Mouse (Mus musculus): ENCODE measurements around the gene Maff.

Maff gene

GRCm38 (mm10) chr15:79360371-79360770 lies 13.9 kb downstream of the Maff start:
- no peak for DNase-seq (ENCODE audit: low spot score in 2 of 2)

DNA sequence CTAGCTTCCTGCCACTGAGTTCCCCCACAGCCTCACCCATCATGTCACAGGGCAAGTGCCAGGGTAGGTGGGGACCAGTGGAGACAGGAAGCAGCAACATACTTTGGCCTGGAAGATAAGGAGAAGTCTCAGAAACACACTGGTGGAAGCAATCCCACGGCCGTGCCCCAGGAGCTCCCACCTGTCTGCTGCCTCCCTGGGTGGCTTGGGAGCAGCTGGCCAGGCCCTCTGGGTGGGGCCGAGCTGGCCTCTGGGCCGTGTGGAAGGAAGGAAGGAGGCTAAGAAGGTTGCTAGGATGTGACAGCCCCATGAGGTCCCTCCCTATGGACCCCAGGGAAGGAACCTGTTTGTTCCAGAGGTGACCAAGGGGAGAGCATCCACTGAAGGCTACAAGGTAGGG lies 14.6 kb downstream of the Maff start:
- no peak for DNase-seq (ENCODE audit: low spot score in 2 of 2)

- no peak for DNase-seq (ENCODE audit: low spot score in 2 of 2)
Observed at GRCm38 (mm10) chr15:79364120-79364519, 17.7 kb downstream of the Maff start.

- DNase-seq (ENCODE audit: low spot score in 2 of 2): no peak
Observed at GRCm38 (mm10) chr15:79365068-79365467, 18.6 kb downstream of the Maff start.

- no peak for DNase-seq (ENCODE audit: low spot score in 2 of 2)
Observed at GRCm38 (mm10) chr15:79366402-79366801, 20.0 kb downstream of the Maff start.

DNA sequence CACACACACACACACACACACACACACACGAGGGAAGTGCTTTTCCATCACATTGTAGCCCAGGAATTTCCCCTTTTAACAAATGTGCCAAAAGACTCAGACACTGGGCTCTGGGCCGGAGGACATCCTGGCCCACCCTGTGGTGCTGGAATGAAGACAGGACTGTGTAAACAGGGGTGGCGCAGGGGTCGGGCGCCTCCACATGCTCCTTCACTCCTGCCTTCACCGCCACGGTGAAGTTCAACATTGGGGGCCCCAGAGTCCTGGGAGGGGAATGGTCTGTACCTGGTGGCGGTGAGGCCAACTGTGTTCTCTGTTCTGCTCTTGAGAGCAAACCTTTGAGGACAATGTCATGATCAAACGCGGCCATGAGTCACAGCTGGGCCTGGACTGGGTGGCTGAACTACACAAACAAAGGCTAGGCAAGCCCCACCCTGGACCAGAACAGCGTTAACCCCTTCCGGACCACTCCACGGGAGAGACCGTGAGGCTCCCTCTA lies 21.9 kb downstream of the Maff start:
- no peak for DNase-seq (ENCODE audit: low spot score in 2 of 2)

DNA sequence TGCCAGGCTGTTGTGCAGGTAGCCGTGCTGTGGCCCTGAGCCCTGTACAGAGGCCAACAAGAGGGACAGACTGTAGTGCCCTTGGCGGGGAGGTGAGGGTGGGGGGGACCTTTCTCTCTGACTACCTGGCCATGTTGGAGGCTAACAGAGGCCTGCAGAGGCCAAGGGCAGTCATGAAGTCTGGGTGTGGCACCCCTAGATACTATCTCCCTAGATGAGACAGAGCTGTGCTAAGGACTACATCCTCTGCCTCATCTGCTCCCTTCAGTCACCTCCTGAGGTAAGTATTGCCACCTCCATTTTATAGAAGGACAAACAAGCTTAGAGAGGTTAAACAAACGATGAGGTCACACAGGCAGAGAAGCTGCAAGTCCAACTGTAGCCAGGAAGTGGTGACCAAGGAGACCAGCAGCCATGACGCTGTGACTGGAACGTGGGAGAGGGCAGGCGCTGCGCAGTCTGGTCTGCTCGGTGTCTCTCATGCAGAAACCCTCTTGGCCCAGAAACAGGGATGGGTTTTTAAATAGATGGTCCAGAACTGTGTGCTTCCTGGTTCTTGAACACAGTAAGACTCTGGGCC lies 22.5 kb downstream of the Maff start:
- DNase-seq (ENCODE audit: low spot score in 2 of 2): no peak

GRCm38 (mm10) chr15:79369452-79370280 lies 23.2 kb downstream of the Maff start:
- no peak for DNase-seq (ENCODE audit: low spot score in 2 of 2)

GRCm38 (mm10) chr15:79370281-79370843 lies 23.9 kb downstream of the Maff start:
- no peak for DNase-seq (ENCODE audit: low spot score in 2 of 2)

DNA sequence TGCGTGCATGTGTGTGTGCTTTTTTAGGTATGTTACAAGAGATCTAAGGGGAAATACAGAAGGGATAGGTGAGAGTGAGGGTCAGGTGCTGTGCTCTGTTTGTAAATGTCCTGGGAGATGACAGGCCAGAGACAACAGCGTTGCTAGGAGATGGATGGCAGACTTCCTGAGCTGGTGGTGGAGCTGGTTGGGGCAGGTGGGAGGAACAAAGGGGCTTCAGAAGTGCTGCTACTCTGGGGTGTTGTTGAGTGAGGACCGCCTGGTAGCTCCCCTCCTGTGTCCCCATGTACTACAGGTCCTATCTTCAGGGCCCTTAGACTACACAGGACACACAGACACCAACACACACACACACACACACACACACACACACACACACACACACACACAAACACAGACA lies 28.3 kb downstream of the Maff start:
- no peak for DNase-seq (ENCODE audit: low spot score in 2 of 2)

GRCm38 (mm10) chr15:79377681-79378080 lies 31.3 kb downstream of the Maff start:
- peak in 1 of 2 experiments; percentile 44 for DNase-seq (ENCODE audit: low spot score in 2 of 2)

GRCm38 (mm10) chr15:79378608-79379007 lies 32.2 kb downstream of the Maff start:
- DNase-seq (ENCODE audit: low spot score in 2 of 2): no peak

DNA sequence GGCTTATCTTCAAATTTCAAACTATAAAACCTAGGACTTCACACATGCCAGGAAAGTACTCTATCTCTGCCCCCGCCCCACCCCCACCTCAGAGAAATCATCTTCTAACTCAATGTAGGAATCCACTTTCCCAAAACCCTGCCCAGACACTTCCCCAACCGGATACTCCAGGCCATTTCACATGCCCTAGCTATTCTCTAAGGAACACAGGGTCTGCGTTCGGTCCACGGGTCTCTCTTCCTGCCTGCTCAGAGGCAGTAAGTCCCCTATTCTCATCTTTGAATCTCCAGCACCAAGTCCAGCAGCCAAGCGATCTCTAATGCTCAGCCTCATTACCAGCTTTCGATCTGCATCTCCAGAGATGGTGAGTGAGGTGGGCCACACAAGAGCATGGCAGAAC lies 33.2 kb downstream of the Maff start:
- DNase-seq (ENCODE audit: low spot score in 2 of 2): no peak

GRCm38 (mm10) chr15:79380468-79381444 lies 34.3 kb downstream of the Maff start:
- DNase-seq (ENCODE audit: low spot score in 2 of 2): peak; percentile 69 to 73

DNA sequence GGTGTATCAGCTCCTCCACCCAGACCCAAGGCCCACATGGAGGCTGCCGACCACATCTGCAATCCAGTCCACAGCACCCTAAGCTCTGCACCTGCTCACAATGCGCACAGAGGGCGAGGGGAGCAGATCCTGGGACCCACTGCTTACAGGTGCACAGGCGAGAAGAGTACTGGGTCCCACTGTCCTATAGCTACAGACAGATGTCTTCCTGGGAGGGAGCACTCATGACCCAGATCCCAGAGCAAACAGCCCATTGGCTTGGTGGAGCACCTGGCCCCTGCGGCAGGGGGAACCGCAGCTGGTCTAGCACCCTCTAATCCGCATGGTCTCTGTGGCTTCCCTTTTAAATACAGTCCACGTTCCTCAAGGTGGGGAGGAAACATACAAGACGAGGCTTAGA lies 35.2 kb downstream of the Maff start:
- DNase-seq (ENCODE audit: low spot score in 2 of 2): no peak

- DNase-seq (ENCODE audit: low spot score in 2 of 2): no peak
Observed at GRCm38 (mm10) chr15:79387081-79387480, 40.7 kb downstream of the Maff start.

DNA sequence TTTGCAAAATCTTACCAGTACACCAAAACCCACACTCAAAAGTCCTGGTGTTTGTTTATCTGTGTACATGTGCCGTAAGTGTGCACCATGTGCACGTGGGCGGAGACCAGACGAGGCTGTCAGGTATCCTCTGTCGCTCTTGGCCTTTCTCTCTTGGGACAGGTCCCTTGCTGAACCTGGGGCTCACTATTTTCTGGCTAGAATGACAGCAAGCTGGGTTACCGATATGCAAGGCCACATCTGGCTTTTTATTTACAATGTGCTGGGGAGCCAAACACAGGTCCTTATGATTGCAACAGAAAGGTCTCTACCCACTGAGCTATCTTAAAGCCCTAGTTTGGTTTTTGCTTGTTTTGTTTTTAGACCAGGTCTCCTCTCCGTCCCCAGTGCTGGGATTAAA lies 41.2 kb downstream of the Maff start:
- DNase-seq (ENCODE audit: low spot score in 2 of 2): no peak

GRCm38 (mm10) chr15:79388171-79388570 lies 41.8 kb downstream of the Maff start:
- DNase-seq (ENCODE audit: low spot score in 2 of 2): no peak

DNA sequence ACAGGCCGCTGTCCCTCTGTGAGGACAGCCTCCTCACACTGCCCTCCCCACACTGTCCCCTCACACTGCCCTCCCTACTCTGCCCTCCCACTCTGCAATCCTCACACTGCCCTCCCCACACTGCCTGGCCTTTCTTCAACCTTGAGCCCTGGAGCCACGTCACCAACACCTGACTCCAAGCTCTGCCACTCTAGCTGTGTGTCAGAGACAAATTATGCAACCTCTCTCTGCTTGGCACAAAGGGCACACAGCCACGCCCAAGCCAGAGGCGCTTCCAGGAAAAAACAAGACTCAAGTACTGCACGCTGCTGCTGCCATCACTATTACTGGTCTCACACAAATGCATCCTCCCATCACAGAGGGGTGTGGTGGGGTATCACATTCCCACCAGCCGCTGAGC lies 44.0 kb downstream of the Maff start:
- DNase-seq (ENCODE audit: low spot score in 2 of 2): no peak

DNA sequence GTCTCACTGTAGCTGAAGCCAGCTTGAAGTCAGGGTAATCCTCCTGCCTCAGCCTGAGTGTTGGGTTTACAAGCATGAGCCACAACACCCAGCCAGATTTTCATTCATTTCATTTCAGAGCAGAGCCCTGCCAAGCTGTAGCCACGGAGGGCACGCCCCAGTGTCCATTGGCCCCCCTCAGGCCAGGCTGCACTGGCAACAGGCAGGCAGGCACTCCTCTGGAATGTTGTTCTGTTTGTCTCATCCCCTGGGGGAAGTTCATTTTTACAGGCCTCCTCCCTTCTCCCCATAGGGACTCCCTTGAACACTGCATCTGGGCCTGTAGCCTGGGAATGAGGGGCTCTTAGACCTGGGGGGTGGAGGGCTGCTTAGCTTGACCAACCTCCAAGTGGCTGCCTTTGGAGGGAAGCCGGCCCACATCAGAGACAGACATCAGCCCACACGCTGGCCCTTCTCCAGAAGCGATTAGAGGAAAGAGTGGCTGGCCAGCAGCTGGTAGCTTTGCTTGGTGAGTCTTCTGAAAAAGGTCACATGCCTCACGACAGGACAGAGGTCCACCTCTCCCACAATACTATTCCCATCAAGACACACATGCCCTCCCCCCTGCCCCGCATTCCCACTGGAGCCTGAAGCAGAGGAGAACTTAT lies 45.1 kb downstream of the Maff start:
- peak in 1 of 2 experiments; percentile 55 for DNase-seq (ENCODE audit: low spot score in 2 of 2)

GRCm38 (mm10) chr15:79392527-79392926 lies 46.1 kb downstream of the Maff start:
- DNase-seq (ENCODE audit: low spot score in 2 of 2): no peak
